Comparison of ENCODE assay signal across 25 mouse cellular contexts in the genomic region with DNA sequence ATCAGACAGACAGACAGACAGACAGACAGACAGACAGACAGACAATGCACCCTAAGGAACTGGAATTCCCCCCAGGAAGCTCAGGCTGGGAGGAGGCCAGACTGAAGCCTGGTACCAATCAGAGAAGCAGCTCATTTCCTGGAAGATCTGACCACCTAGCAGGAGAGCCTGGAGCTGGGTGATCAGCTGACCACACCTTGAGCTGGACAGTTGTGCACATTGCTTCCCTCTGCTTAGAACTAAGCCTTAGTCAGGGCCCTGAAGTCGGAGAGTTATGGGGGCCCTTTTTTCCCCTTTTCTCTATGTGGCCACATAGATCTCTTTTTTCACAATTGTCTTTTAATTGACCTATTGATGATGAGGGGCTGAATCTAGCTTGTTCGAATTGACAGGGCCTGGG. TPM values are rescaled to one million over a fixed set of nuclear protein-coding genes. Genes with fewer than 3 reads are reported as not detected.
DNase-seq lines count a peak whose midpoint lies in the region; ATAC-seq and TF ChIP-seq lines count a peak whose summit lies in the region.
"Had no signal": no experiment of that assay in that cellular context is flagged by ENCODE, and none has a peak within 500 bp of the region (broad histone marks: within the 10 kb centered on the region; RNA-seq: fewer than 3 reads in every experiment).

No protein-coding gene starts in this region.

- peaks cover 21% of the 10 kb centered on the region for H3K36me3 ChIP-seq in forebrain, embryonic 10.5 days (replicated peaks)
- no peaks in the 10 kb centered on the region for H3K36me3 ChIP-seq in forebrain, embryonic 16.5 days (ENCODE audit: control insufficient read depth, insufficient read depth)
- H3K36me3 ChIP-seq in C2C12 (ENCODE audit: control insufficient read depth, insufficient read depth) = no peaks in the 10 kb centered on the region
- H3K36me3 ChIP-seq in limb, embryonic 12.5 days = peaks cover 12% of the 10 kb centered on the region

- no peak for DNase-seq in forebrain, embryonic 10.5 days (ENCODE audit: extremely low spot score, low spot score)
- DNase-seq in layer of hippocampus, adult 2 months (ENCODE audit: low spot score in 2 of 2) = no peak
- no peak for DNase-seq in layer of hippocampus, postnatal 36 days
- DNase-seq in urinary bladder, postnatal 25 days (ENCODE audit: low spot score) = no peak
- no peak for DNase-seq in layer of hippocampus, postnatal 10 days (ENCODE audit: low spot score in 2 of 2)
- DNase-seq: adrenal gland, postnatal 36 days; cerebellum, adult 11-12 months; cerebellum, postnatal 25 days; gastrocnemius, postnatal 36 days; kidney, adult 9 months; kidney, postnatal 25 days; lung, embryonic 14.5 days; lung, postnatal 36 days; thymus, postnatal 4 days had no signal

- WGBS in forebrain, embryonic 10.5 days = 69% methylated on average over 2 of the region's 2 CpGs
- WGBS in forebrain, embryonic 16.5 days = 64% methylated on average over 2 of the region's 2 CpGs
- WGBS in limb, embryonic 12.5 days = 61% methylated on average over 2 of the region's 2 CpGs

- no peaks in the 10 kb centered on the region for H3K79me3 ChIP-seq in C2C12 (ENCODE audit: low read depth)

- H3K9me3 ChIP-seq in forebrain, embryonic 10.5 days = no peaks in the 10 kb centered on the region
- no peaks in the 10 kb centered on the region for H3K9me3 ChIP-seq in forebrain, embryonic 16.5 days (ENCODE audit: control insufficient read depth, low read length)
- H3K9me3 ChIP-seq in limb, embryonic 12.5 days = no peaks in the 10 kb centered on the region
- H3K9me3 ChIP-seq: forebrain, embryonic 13.5 days; heart, embryonic 13.5 days; midbrain, embryonic 10.5 days had no signal

- H3K4me3 ChIP-seq in forebrain, embryonic 10.5 days = no peak overlapping the region
- no peak overlapping the region for H3K4me3 ChIP-seq in forebrain, embryonic 16.5 days (replicated peaks; ENCODE audit: low read length)
- no peak overlapping the region for H3K4me3 ChIP-seq in layer of hippocampus, adult 2 months
- no peak overlapping the region for H3K4me3 ChIP-seq in C2C12 (ENCODE audit: insufficient read depth, poor library complexity, severe bottlenecking)
- H3K4me3 ChIP-seq in limb, embryonic 12.5 days (replicated peaks) = no peak overlapping the region
- H3K4me3 ChIP-seq: forebrain, embryonic 13.5 days; heart, embryonic 13.5 days; midbrain, embryonic 10.5 days had no signal

- no peak overlapping the region for H3K9ac ChIP-seq in forebrain, embryonic 16.5 days (replicated peaks; ENCODE audit: low read depth, low read length)
- no peak overlapping the region for H3K9ac ChIP-seq in limb, embryonic 12.5 days (replicated peaks)
- H3K9ac ChIP-seq: forebrain, embryonic 13.5 days; heart, embryonic 13.5 days; lung, embryonic 14.5 days had no signal

- H3K4me1 ChIP-seq in forebrain, embryonic 10.5 days = peaks cover 14% of the 10 kb centered on the region
- peaks cover 7% of the 10 kb centered on the region for H3K4me1 ChIP-seq in forebrain, embryonic 16.5 days (replicated peaks; ENCODE audit: control insufficient read depth, insufficient read depth, low read length)
- H3K4me1 ChIP-seq in limb, embryonic 12.5 days (replicated peaks) = peaks cover 17% of the 10 kb centered on the region
- H3K4me1 ChIP-seq: forebrain, embryonic 13.5 days had no signal

- no peak for TF ChIP-seq CTCF in layer of hippocampus, adult 2 months (conservative IDR thresholded peaks at IDR 0.05)
- TF ChIP-seq CTCF in C2C12 (IDR thresholded peaks at IDR 0.05; ENCODE audit: control insufficient read depth, insufficient read depth, insufficient read length) = no peak

- H3K27ac ChIP-seq in forebrain, embryonic 10.5 days = 0 out of 2 replicates have a peak overlapping the region, but pooled peaks have one; percentile 9
- H3K27ac ChIP-seq in forebrain, embryonic 16.5 days (ENCODE audit: low read length) = no peak overlapping the region
- peak overlapping the region; percentile 96 for H3K27ac ChIP-seq in layer of hippocampus, adult 2 months
- H3K27ac ChIP-seq in limb, embryonic 12.5 days = peak overlapping the region; percentile 64; the same call in 1 of the 2 replicates
- H3K27ac ChIP-seq: forebrain, embryonic 13.5 days; heart, embryonic 13.5 days; midbrain, embryonic 10.5 days had no signal

- H3K4me2 ChIP-seq in forebrain, embryonic 16.5 days (ENCODE audit: low read length) = no peak overlapping the region
- no peak overlapping the region for H3K4me2 ChIP-seq in limb, embryonic 12.5 days
- H3K4me2 ChIP-seq: forebrain, embryonic 13.5 days; heart, embryonic 13.5 days; liver, embryonic 11.5 days; lung, embryonic 14.5 days had no signal

- no peaks in the 10 kb centered on the region for H3K27me3 ChIP-seq in forebrain, embryonic 10.5 days (ENCODE audit: poor library complexity, severe bottlenecking)
- H3K27me3 ChIP-seq in forebrain, embryonic 16.5 days (replicated peaks; ENCODE audit: control insufficient read depth, insufficient read depth, low read length) = no peaks in the 10 kb centered on the region
- no peaks in the 10 kb centered on the region for H3K27me3 ChIP-seq in C2C12 (ENCODE audit: control insufficient read depth, insufficient read depth, insufficient read length)
- no peaks in the 10 kb centered on the region for H3K27me3 ChIP-seq in limb, embryonic 12.5 days
- H3K27me3 ChIP-seq: CH12.LX; forebrain, embryonic 13.5 days; heart, embryonic 13.5 days had no signal

- no peak overlapping the region for H3ac ChIP-seq in C2C12 (ENCODE audit: control insufficient read depth, insufficient read length, low read depth)

- ATAC-seq in forebrain, embryonic 16.5 days = no peak
- no peak for ATAC-seq in limb, embryonic 12.5 days (ENCODE audit: insufficient number of reproducible peaks, insufficient read depth, low FRiP score, low TSS enrichment, low read depth)
- ATAC-seq: forebrain, embryonic 13.5 days; inflammation-experienced regulatory T-cells, adult 6 months had no signal

- no peaks in the 10 kb centered on the region for H3K79me2 ChIP-seq in C2C12 (ENCODE audit: control insufficient read depth, insufficient read depth)

TF ChIP-seq in C2C12, 6 proteins besides CTCF, POLR2A, EP300 and RAD21:
- TF ChIP-seq USF1 (IDR thresholded peaks at IDR 0.05; ENCODE audit: low read depth) (peak; percentile 58), CEBPB (IDR thresholded peaks at IDR 0.05; ENCODE audit: low read depth) (no peak), MAX (IDR thresholded peaks at IDR 0.05) (no peak)

RNA-seq across cellular contexts. Expression of a gene that starts 27.0 kb away (rescaled TPM):
- polyA plus RNA-seq in forebrain, embryonic 10.5 days (2016; fragmentation: Nextera tagmentation; extraction: Ambion mirVana) = 0.76 and 1.1 TPM in 2 replicates
- polyA plus RNA-seq in forebrain, embryonic 16.5 days (2015; fragmentation: Nextera tagmentation; extraction: Ambion mirVana) = 0.09 and 0.10 TPM in 2 replicates
- total RNA-seq in layer of hippocampus, adult 2 months (2021) = under 1 TPM; 0.42 to 0.54 TPM
- total RNA-seq in layer of hippocampus, postnatal 36 days (2021) = under 1 TPM; 0.33 to 0.40 TPM
- 105 TPM for polyA plus RNA-seq in C2C12 (2012; fragmentation: generic; extraction: Trizol)
- 7.9 and 8.6 TPM in 2 replicates for polyA plus RNA-seq in limb, embryonic 12.5 days (2016; fragmentation: Nextera tagmentation; extraction: Ambion mirVana)
- under 1 TPM; 0.18 to 0.39 TPM for total RNA-seq in layer of hippocampus, postnatal 10 days (2021)
- total RNA-seq: adrenal gland, postnatal 36 days; CH12.LX; hematopoietic stem cell, adult 5-6 weeks had no signal
- polyA plus RNA-seq: inflammation-experienced regulatory T-cells, adult 6 months; small intestine, adult 2 months had no signal

Comparison
In these comparisons a context has a peak if more than half of its experiments do, and no peak if none do; other contexts are left out.
1. RNA of a gene that starts 27.0 kb away (polyA plus RNA-seq): 105 TPM in C2C12 (single experiment); 7.9 to 8.6 TPM in limb, embryonic 12.5 days, 0.76 to 1.1 TPM in forebrain, embryonic 10.5 days and 0.09 to 0.10 TPM in forebrain, embryonic 16.5 days; every median in the first group is over 10 times any median in the second.